ENCODE assay signal across 11 mouse cellular contexts in the genomic region with DNA sequence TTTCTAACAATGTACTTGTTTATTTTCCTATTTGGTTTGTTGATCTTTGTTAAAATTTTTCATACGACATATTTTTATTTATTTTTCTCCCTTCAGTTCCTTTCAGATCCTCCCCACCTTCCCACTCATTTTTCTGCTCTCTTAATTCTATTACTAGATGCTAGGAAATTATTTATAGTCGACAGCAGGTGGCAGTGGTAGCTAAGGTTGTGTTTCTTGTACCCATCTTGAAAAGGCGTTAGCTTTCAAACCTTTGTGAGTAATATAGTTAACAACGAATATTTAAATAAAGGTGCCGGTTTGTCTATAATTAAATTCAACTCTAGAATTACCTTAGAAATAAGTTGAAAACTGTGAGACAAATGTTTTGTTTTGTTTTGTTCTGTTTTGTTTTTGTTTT. TPM values are rescaled to one million over a fixed set of nuclear protein-coding genes. Genes with fewer than 3 reads are reported as not detected.
DNase-seq lines count a peak whose midpoint lies in the region; ATAC-seq and TF ChIP-seq lines count a peak whose summit lies in the region.
"Had no signal": no experiment of that assay in that cellular context is flagged by ENCODE, and none has a peak within 500 bp of the region (broad histone marks: within the 10 kb centered on the region; RNA-seq: fewer than 3 reads in every experiment).

No protein-coding gene starts in this region.

- no peak overlapping the region for H3K4me3 ChIP-seq in forebrain, embryonic 12.5 days (replicated peaks)
- H3K4me3 ChIP-seq in forebrain, embryonic 10.5 days: no peak overlapping the region
- no peak overlapping the region for H3K4me3 ChIP-seq in liver, postnatal 0 days (ENCODE audit: low read depth, low read length)
- H3K4me3 ChIP-seq in cortical plate, adult 2 months (ENCODE audit: insufficient read depth, low read length): no peak overlapping the region
- H3K4me3 ChIP-seq in heart, embryonic 12.5 days: no peak overlapping the region
- H3K4me3 ChIP-seq: erythroblast, embryonic 14.5 days; midbrain, embryonic 10.5 days had no signal

- peak; percentile 33; the same call in 1 of the 2 replicates for TF ChIP-seq CTCF in liver, postnatal 0 days (IDR thresholded peaks at IDR 0.05; ENCODE audit: low read depth)
- 0 out of 2 replicates have a peak, but pooled peaks have one; percentile 1 for TF ChIP-seq CTCF in cortical plate, adult 2 months (IDR thresholded peaks at IDR 0.05; ENCODE audit: extremely low read depth, insufficient read depth, low read length)

- TF ChIP-seq EP300 in liver, postnatal 0 days (IDR thresholded peaks at IDR 0.05; ENCODE audit: low read depth): no peak

- WGBS in forebrain, embryonic 12.5 days: 57% methylated on average over 5 of the region's 5 CpGs
- WGBS in forebrain, embryonic 10.5 days: 68% methylated on average over 5 of the region's 5 CpGs
- 39% methylated on average over 5 of the region's 5 CpGs for WGBS in liver, postnatal 0 days (ENCODE audit: insufficient replicate concordance)
- WGBS in heart, embryonic 12.5 days: 54% methylated on average over 5 of the region's 5 CpGs

- no peaks in the 10 kb centered on the region for H3K4me1 ChIP-seq in forebrain, embryonic 12.5 days
- no peaks in the 10 kb centered on the region for H3K4me1 ChIP-seq in forebrain, embryonic 10.5 days
- H3K4me1 ChIP-seq in liver, postnatal 0 days (ENCODE audit: insufficient read depth): no peaks in the 10 kb centered on the region
- no peaks in the 10 kb centered on the region for H3K4me1 ChIP-seq in cortical plate, adult 2 months (ENCODE audit: control insufficient read depth, insufficient read depth, low read length)
- no peaks in the 10 kb centered on the region for H3K4me1 ChIP-seq in heart, embryonic 12.5 days (replicated peaks)
- H3K4me1 ChIP-seq: midbrain, embryonic 10.5 days had no signal

- DNase-seq in forebrain, embryonic 10.5 days (ENCODE audit: extremely low spot score, low spot score): no peak
- no peak for DNase-seq in liver, postnatal 0 days
- DNase-seq in liver: no peak
- DNase-seq in right cerebral cortex, postnatal 10 days (ENCODE audit: low spot score in 2 of 2): peak; percentile 35 to 49
- no peak for DNase-seq in gastrocnemius, postnatal 4 days (ENCODE audit: low spot score in 2 of 2)

- no peak for TF ChIP-seq POLR2A in cortical plate, adult 2 months (IDR thresholded peaks at IDR 0.05; ENCODE audit: extremely low read depth, insufficient read depth, low read length)

- no peaks in the 10 kb centered on the region for H3K9me3 ChIP-seq in forebrain, embryonic 12.5 days
- H3K9me3 ChIP-seq in forebrain, embryonic 10.5 days: no peaks in the 10 kb centered on the region
- H3K9me3 ChIP-seq in liver, postnatal 0 days (ENCODE audit: low read length): no peaks in the 10 kb centered on the region
- no peaks in the 10 kb centered on the region for H3K9me3 ChIP-seq in heart, embryonic 12.5 days (replicated peaks)
- H3K9me3 ChIP-seq: midbrain, embryonic 10.5 days had no signal

- 0 out of 2 replicates have a peak, but pooled peaks have one; percentile 51 for ATAC-seq in forebrain, embryonic 12.5 days (ENCODE audit: low FRiP score)
- no peak for ATAC-seq in liver, postnatal 0 days
- ATAC-seq in heart, embryonic 12.5 days (ENCODE audit: insufficient number of reproducible peaks, low FRiP score): no peak

- H3K9ac ChIP-seq in forebrain, embryonic 12.5 days: no peak overlapping the region
- H3K9ac ChIP-seq in liver, postnatal 0 days (replicated peaks): no peak overlapping the region
- H3K9ac ChIP-seq in heart, embryonic 12.5 days: no peak overlapping the region

- no peak overlapping the region for H3K27ac ChIP-seq in forebrain, embryonic 12.5 days
- no peak overlapping the region for H3K27ac ChIP-seq in forebrain, embryonic 10.5 days
- H3K27ac ChIP-seq in liver, postnatal 0 days (ENCODE audit: low read depth): no peak overlapping the region
- H3K27ac ChIP-seq in cortical plate, adult 2 months (ENCODE audit: insufficient read depth, low read length): no peak overlapping the region
- H3K27ac ChIP-seq in heart, embryonic 12.5 days (ENCODE audit: poor library complexity, severe bottlenecking): no peak overlapping the region
- H3K27ac ChIP-seq: midbrain, embryonic 10.5 days had no signal

- H3K27me3 ChIP-seq in forebrain, embryonic 12.5 days: no peaks in the 10 kb centered on the region
- H3K27me3 ChIP-seq in forebrain, embryonic 10.5 days (ENCODE audit: poor library complexity, severe bottlenecking): no peaks in the 10 kb centered on the region
- H3K27me3 ChIP-seq in liver, postnatal 0 days (ENCODE audit: insufficient read depth, low read length): no peaks in the 10 kb centered on the region
- no peaks in the 10 kb centered on the region for H3K27me3 ChIP-seq in heart, embryonic 12.5 days (replicated peaks)

- no peaks in the 10 kb centered on the region for H3K36me3 ChIP-seq in forebrain, embryonic 12.5 days (replicated peaks)
- no peaks in the 10 kb centered on the region for H3K36me3 ChIP-seq in forebrain, embryonic 10.5 days (replicated peaks)
- H3K36me3 ChIP-seq in liver, postnatal 0 days (replicated peaks; ENCODE audit: insufficient read depth, low read length): no peaks in the 10 kb centered on the region
- H3K36me3 ChIP-seq in heart, embryonic 12.5 days: no peaks in the 10 kb centered on the region
- H3K36me3 ChIP-seq: midbrain, embryonic 10.5 days had no signal

- H3K4me2 ChIP-seq in forebrain, embryonic 12.5 days: no peak overlapping the region
- no peak overlapping the region for H3K4me2 ChIP-seq in liver, postnatal 0 days (ENCODE audit: low read depth, low read length)
- no peak overlapping the region for H3K4me2 ChIP-seq in heart, embryonic 12.5 days

RNA-seq across cellular contexts. Expression of gene Nudt12, which starts 26.6 kb away (rescaled TPM):
- polyA plus RNA-seq in forebrain, embryonic 12.5 days (2016; fragmentation: Nextera tagmentation; extraction: Ambion mirVana): 7.8 and 9.2 TPM in 2 replicates
- 7.9 and 8.9 TPM in 2 replicates for polyA plus RNA-seq in forebrain, embryonic 10.5 days (2016; fragmentation: Nextera tagmentation; extraction: Ambion mirVana)
- 6.6 and 7.7 TPM in 2 replicates for polyA plus RNA-seq in liver, postnatal 0 days (2015; fragmentation: Nextera tagmentation; extraction: Ambion mirVana)
- 5.3 TPM in 2 replicates for polyA plus RNA-seq in cortical plate, adult 2 months (2012; rRNA removed)
- total RNA-seq in gastrocnemius, postnatal 4 days (2021): 1 to 10 TPM; 4.9 to 7.2 TPM
- 7.6 and 7.8 TPM in 2 replicates for polyA plus RNA-seq in heart, embryonic 12.5 days (2016; fragmentation: Nextera tagmentation; extraction: Ambion mirVana)

RNA-seq across cellular contexts. Expression of gene Pdzph1, which starts 48.6 kb away (rescaled TPM):
- polyA plus RNA-seq in forebrain, embryonic 12.5 days (2016; fragmentation: Nextera tagmentation; extraction: Ambion mirVana): 13.8 and 18.8 TPM in 2 replicates
- polyA plus RNA-seq in forebrain, embryonic 10.5 days (2016; fragmentation: Nextera tagmentation; extraction: Ambion mirVana): 20.2 and 24.2 TPM in 2 replicates
- polyA plus RNA-seq in liver, postnatal 0 days (2015; fragmentation: Nextera tagmentation; extraction: Ambion mirVana): not detected in 2 replicates
- 9.3 and 10.5 TPM in 2 replicates for polyA plus RNA-seq in cortical plate, adult 2 months (2012; rRNA removed)
- total RNA-seq in gastrocnemius, postnatal 4 days (2021): not detected
- polyA plus RNA-seq in heart, embryonic 12.5 days (2016; fragmentation: Nextera tagmentation; extraction: Ambion mirVana): not detected in 2 replicates
- polyA plus RNA-seq: erythroblast, embryonic 14.5 days; small intestine, adult 2 months had no signal

Comparison
In these comparisons a context has a peak if more than half of its experiments do, and no peak if none do; other contexts are left out.
1. DNase-seq: peak in right cerebral cortex, postnatal 10 days (2 of 2); none in forebrain, embryonic 10.5 days (single experiment), liver, postnatal 0 days (single experiment), liver (single experiment) and gastrocnemius, postnatal 4 days (0 of 2).